Mouse (Mus musculus) thymus, adult 2 months (tissue): ENCODE results near the gene Afm.

Source experiments
- CTCF ChIP-seq: fragments of 200-500 bp; IDR thresholded peaks from 2 replicates; pipeline ENCODE4 v1.5.1; 2012; ENCODE audit warnings: mild to moderate bottlenecking, control low read depth, low read length, moderate library complexity, borderline replicate concordance; ENCODE audit not compliant: control insufficient read depth, poor library complexity, insufficient read depth; ENCODE audit errors: extremely low read depth
- POLR2A ChIP-seq: fragments of 200-500 bp; IDR thresholded peaks from 2 replicates; pipeline ENCODE4 v1.6.1; 2012; ENCODE audit warnings: mild to moderate bottlenecking, low read length, control low read depth, moderate library complexity; ENCODE audit not compliant: control insufficient read depth, poor library complexity, insufficient read depth; ENCODE audit errors: extremely low read depth

GRCm38 (mm10) chr5:90571216-90571615, 52.5 kb downstream of the Afm start:
- no peak for TF ChIP-seq CTCF
- TF ChIP-seq POLR2A, result no peak
